Mouse (Mus musculus): ENCODE results near the gene Mrpl55. TPM values are rescaled to one million over a fixed set of nuclear protein-coding genes. Genes with fewer than 3 reads are reported as not detected.
"Not testable (repeated sequence)": the region's sequence is repeated elsewhere in the genome, so short reads cannot be mapped to it uniquely, and the experiment has no call there.

Gene Mrpl55
- polyA plus RNA-seq, 1 experiment: 40.2 TPM

- TF ChIP-seq CTCF (IDR thresholded peaks at IDR 0.05; ENCODE audit: borderline replicate concordance, control insufficient read depth, extremely low read depth, insufficient read depth, low read length, poor library complexity) (no peak), POLR2A (IDR thresholded peaks at IDR 0.05; ENCODE audit: control insufficient read depth, extremely low read depth, insufficient read depth, low read length, poor library complexity) (no peak)
- 87% methylated on average over 5 of the region's 5 CpGs for WGBS
- peaks cover 14% of the 10 kb centered on the region for H3K36me3 ChIP-seq (ENCODE audit: control insufficient read depth, insufficient read depth, low read length)
- H3K27ac ChIP-seq (ENCODE audit: control insufficient read depth, insufficient read depth, low read length): no peak overlapping the region
- no peaks in the 10 kb centered on the region for H3K27me3 ChIP-seq (ENCODE audit: control insufficient read depth, insufficient read depth, low read length)
- no peak overlapping the region for H3K4me3 ChIP-seq (ENCODE audit: control insufficient read depth, insufficient read depth, low read length)
- H3K4me1 ChIP-seq (replicated peaks; ENCODE audit: control insufficient read depth, insufficient read depth, low read length): peaks cover 19% of the 10 kb centered on the region
- DNase-seq: no peak
Observed at GRCm38 (mm10) chr11:59209580-59209979, 7.3 kb downstream of the Mrpl55 start.

- no peaks in the 10 kb centered on the region for H3K27me3 ChIP-seq (ENCODE audit: control insufficient read depth, insufficient read depth, low read length)
- H3K4me1 ChIP-seq (replicated peaks; ENCODE audit: control insufficient read depth, insufficient read depth, low read length): peaks cover 19% of the 10 kb centered on the region
- H3K36me3 ChIP-seq (ENCODE audit: control insufficient read depth, insufficient read depth, low read length): peaks cover 14% of the 10 kb centered on the region
- DNase-seq: no peak
- TF ChIP-seq POLR2A (IDR thresholded peaks at IDR 0.05; ENCODE audit: control insufficient read depth, extremely low read depth, insufficient read depth, low read length, poor library complexity): no peak
- TF ChIP-seq CTCF (IDR thresholded peaks at IDR 0.05; ENCODE audit: borderline replicate concordance, control insufficient read depth, extremely low read depth, insufficient read depth, low read length, poor library complexity): no peak
- H3K27ac ChIP-seq (ENCODE audit: control insufficient read depth, insufficient read depth, low read length): no peak overlapping the region
- WGBS: 88% methylated on average over 4 of the region's 4 CpGs
- H3K4me3 ChIP-seq (ENCODE audit: control insufficient read depth, insufficient read depth, low read length): no peak overlapping the region
Observed at GRCm38 (mm10) chr11:59210020-59210419, 7.7 kb downstream of the Mrpl55 start.

- not testable (repeated sequence) for H3K4me3 ChIP-seq (ENCODE audit: control insufficient read depth, insufficient read depth, low read length); H3K27me3 ChIP-seq (ENCODE audit: control insufficient read depth, insufficient read depth, low read length); DNase-seq; H3K27ac ChIP-seq (ENCODE audit: control insufficient read depth, insufficient read depth, low read length)
- WGBS: 96% methylated on average over 9 of the region's 9 CpGs
- H3K4me1 ChIP-seq (replicated peaks; ENCODE audit: control insufficient read depth, insufficient read depth, low read length): peaks cover 19% of the 10 kb centered on the region
- H3K36me3 ChIP-seq (ENCODE audit: control insufficient read depth, insufficient read depth, low read length): peaks cover 14% of the 10 kb centered on the region
Observed at GRCm38 (mm10) chr11:59211561-59211960, 9.3 kb downstream of the Mrpl55 start.

GRCm38 (mm10) chr11:59212320-59212719 lies 10.0 kb downstream of the Mrpl55 start:
- not testable (repeated sequence) for H3K27me3 ChIP-seq (ENCODE audit: control insufficient read depth, insufficient read depth, low read length); H3K4me3 ChIP-seq (ENCODE audit: control insufficient read depth, insufficient read depth, low read length); H3K27ac ChIP-seq (ENCODE audit: control insufficient read depth, insufficient read depth, low read length)
- Histone ChIP-seq H3K4me1 (replicated peaks; ENCODE audit: control insufficient read depth, insufficient read depth, low read length) (peaks cover 19% of the 10 kb centered on the region), H3K36me3 (ENCODE audit: control insufficient read depth, insufficient read depth, low read length) (peaks cover 14% of the 10 kb centered on the region)
- peak; percentile 56 for DNase-seq
- 5% methylated on average over 12 of the region's 12 CpGs for WGBS

- Histone ChIP-seq H3K36me3 (ENCODE audit: control insufficient read depth, insufficient read depth, low read length) (peaks cover 14% of the 10 kb centered on the region), H3K4me3 (ENCODE audit: control insufficient read depth, insufficient read depth, low read length) (no peak overlapping the region), H3K27ac (ENCODE audit: control insufficient read depth, insufficient read depth, low read length) (no peak overlapping the region), H3K27me3 (ENCODE audit: control insufficient read depth, insufficient read depth, low read length) (no peaks in the 10 kb centered on the region), H3K4me1 (replicated peaks; ENCODE audit: control insufficient read depth, insufficient read depth, low read length) (peaks cover 18% of the 10 kb centered on the region)
- TF ChIP-seq POLR2A (IDR thresholded peaks at IDR 0.05; ENCODE audit: control insufficient read depth, extremely low read depth, insufficient read depth, low read length, poor library complexity): no peak
- no peak for TF ChIP-seq CTCF (IDR thresholded peaks at IDR 0.05; ENCODE audit: borderline replicate concordance, control insufficient read depth, extremely low read depth, insufficient read depth, low read length, poor library complexity)
- DNase-seq: no peak
- 94% methylated on average over 12 of the region's 12 CpGs for WGBS
Observed at GRCm38 (mm10) chr11:59212892-59213494, 10.7 kb downstream of the Mrpl55 start.

- no peak for TF ChIP-seq CTCF (IDR thresholded peaks at IDR 0.05; ENCODE audit: borderline replicate concordance, control insufficient read depth, extremely low read depth, insufficient read depth, low read length, poor library complexity)
- TF ChIP-seq POLR2A (IDR thresholded peaks at IDR 0.05; ENCODE audit: control insufficient read depth, extremely low read depth, insufficient read depth, low read length, poor library complexity): no peak
- no peak for DNase-seq
- H3K36me3 ChIP-seq (ENCODE audit: control insufficient read depth, insufficient read depth, low read length): no peaks in the 10 kb centered on the region
- no peak overlapping the region for H3K27ac ChIP-seq (ENCODE audit: control insufficient read depth, insufficient read depth, low read length)
- H3K4me3 ChIP-seq (ENCODE audit: control insufficient read depth, insufficient read depth, low read length): no peak overlapping the region
- 69% methylated on average over 3 of the region's 3 CpGs for WGBS
- H3K4me1 ChIP-seq (replicated peaks; ENCODE audit: control insufficient read depth, insufficient read depth, low read length): peaks cover 10% of the 10 kb centered on the region
- no peaks in the 10 kb centered on the region for H3K27me3 ChIP-seq (ENCODE audit: control insufficient read depth, insufficient read depth, low read length)
Observed at GRCm38 (mm10) chr11:59216955-59217354, 14.7 kb downstream of the Mrpl55 start.

GRCm38 (mm10) chr11:59218389-59218998 lies 16.2 kb downstream of the Mrpl55 start:
- DNase-seq: no peak
- Histone ChIP-seq H3K4me1 (replicated peaks; ENCODE audit: control insufficient read depth, insufficient read depth, low read length) (peaks cover 3% of the 10 kb centered on the region; the same call in 1 of the 2 replicates), H3K36me3 (ENCODE audit: control insufficient read depth, insufficient read depth, low read length) (no peaks in the 10 kb centered on the region), H3K27me3 (ENCODE audit: control insufficient read depth, insufficient read depth, low read length) (no peaks in the 10 kb centered on the region), H3K4me3 (ENCODE audit: control insufficient read depth, insufficient read depth, low read length) (no peak overlapping the region), H3K27ac (ENCODE audit: control insufficient read depth, insufficient read depth, low read length) (no peak overlapping the region)
- no peak for TF ChIP-seq POLR2A (IDR thresholded peaks at IDR 0.05; ENCODE audit: control insufficient read depth, extremely low read depth, insufficient read depth, low read length, poor library complexity)
- TF ChIP-seq CTCF (IDR thresholded peaks at IDR 0.05; ENCODE audit: borderline replicate concordance, control insufficient read depth, extremely low read depth, insufficient read depth, low read length, poor library complexity): no peak
- 94% methylated on average over 4 of the region's 4 CpGs for WGBS
